Mouse (Mus musculus): ENCODE measurements around the gene Vkorc1l1. TPM values are rescaled to one million over a fixed set of nuclear protein-coding genes. Genes with fewer than 3 reads are reported as not detected.

Vkorc1l1 gene
- total RNA-seq, 2 experiments from 2014 or later: 14.1 to 16.4 TPM

DNA sequence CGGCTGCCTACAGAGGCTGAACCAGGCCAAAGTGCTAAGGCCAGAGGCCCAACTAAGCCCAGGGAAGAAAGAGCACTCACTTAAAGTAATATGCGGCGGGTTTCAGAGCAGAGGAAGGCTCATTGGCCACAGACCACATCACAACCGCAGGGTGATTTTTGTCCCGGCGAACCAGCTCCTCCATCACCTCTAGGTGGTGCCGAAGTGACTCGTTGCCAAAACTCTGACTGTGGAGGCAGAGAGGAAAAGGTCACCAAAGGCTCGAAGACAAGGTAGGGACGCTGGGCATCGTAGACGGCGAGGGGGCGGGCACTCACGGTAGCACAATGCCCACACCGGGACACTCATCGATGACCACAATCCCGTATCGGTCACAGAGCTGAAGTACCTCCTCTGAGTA lies 55.9 kb downstream of the Vkorc1l1 start:
- intact Hi-C loops (cut with DNase I): no loop called here
- DNase-seq (ENCODE audit: low spot score): no peak

DNA sequence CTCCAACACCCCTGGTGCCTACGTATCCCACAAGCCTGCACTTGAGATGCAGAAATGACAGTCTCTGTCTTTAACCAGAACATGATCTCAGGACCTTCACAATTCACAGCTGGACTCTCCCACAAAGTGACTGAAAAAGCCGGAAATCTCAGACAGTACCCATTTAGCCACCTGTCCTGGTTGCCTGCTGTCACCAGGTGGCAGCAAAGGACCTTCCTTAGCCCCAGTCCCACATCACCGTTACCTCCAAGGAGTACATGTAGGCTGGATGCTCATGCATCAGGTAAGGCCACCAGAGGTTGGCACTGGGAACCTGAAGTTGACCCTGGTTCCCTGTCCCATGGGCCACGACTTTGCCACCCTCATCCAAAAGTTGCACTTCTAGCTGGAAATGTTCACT lies 57.3 kb downstream of the Vkorc1l1 start:
- DNase-seq (ENCODE audit: low spot score): no peak
- intact Hi-C loops (cut with DNase I): no loop called here

DNA sequence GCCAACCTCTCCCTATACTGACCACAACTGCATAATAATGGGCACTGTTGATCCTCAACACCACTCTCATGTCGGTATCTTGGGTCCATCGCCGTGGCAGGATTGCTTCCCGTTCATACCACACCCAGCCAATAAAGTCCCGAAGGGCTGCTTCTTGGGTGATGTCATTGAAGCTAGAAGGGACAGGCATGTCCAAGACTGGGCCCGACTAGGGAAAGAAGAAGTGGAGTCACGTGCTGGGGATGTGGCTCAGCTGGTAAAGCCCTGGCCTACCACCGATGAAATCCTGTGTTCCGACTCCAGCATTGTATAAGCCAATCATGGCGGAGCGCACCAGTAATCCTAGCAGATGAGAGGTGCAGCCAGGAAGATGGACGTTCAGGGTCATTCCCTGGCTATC lies 59.0 kb downstream of the Vkorc1l1 start:
- intact Hi-C loops (cut with DNase I): loop anchor here (5.0 kb wide), 1 partner anchor 222 kb away; no protein-coding TSS in a partner anchor
- peak; percentile 26 for DNase-seq (ENCODE audit: low spot score)

DNA sequence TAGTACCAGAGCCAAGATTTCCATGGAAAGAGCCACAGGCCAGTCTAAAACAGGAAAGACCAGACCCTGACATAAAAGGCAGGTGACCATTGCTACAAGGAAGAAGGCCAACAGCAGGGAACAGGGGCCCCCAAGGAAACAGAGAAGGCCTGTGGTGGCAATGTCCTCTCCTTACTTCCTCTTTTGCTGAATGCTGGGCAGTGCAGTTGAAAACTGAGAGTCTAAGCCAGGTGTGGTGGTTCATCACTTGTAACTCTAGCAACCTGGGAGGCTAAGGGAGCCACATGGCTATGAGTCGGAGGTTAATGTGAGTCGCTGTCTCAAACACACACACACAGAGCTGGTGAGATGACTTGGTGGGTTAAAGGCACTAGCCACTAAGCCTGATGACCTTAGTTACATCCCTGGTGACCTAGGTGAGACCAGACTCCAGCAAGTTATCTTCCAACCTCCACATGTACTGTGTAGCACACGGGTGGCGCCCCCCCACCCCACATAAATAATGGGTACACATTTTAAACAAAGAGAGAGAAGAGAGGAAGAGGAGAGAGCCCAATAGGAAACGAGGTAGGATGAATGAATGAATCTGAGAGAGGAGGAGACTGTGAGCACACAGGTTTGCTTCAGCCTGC lies 59.7 kb downstream of the Vkorc1l1 start:
- DNase-seq (ENCODE audit: low spot score): no peak
- intact Hi-C loops (cut with DNase I): loop anchor here (5.0 kb wide), 1 partner anchor 221 kb away; no protein-coding TSS in a partner anchor

DNA sequence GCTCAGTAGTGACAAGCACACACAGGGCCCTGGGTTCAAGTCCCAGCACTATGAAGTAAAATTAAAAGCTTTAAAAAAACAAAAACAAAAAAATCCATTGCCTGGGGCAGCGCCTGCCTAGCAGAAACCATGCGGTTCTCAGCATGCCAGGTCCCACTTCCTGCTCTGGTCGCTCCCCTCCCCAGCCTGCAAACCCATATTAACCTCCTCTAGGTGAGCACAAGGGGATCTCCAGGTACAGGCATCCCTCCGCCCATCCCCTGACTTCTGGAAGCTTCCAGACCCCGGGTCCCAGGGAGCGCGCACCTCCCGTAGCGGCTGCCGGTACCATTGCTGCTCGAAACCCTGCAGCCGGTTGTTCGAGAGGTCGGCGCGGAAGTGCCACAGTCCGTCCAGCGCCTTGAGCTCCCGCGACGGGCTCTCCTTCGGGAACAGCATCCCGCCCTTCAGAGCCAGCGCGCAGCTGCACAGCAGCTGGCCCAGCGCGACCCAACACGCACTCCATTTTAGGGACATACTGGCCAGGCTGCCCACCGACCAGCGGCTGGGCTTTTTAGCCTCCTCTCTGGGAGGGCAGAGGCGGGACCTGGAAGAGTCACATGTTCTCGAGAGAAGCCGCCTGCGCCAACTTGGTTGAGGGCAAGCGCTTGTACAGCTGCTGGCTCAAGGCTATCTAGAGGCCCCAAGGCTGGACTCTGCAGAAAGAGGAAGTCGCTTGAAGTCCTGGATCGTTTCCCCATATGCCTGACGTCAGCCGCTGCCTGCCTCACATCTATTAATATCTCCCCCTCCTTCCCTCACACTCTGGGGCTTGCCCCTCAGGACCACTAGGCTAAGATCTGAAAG lies 60.8 kb downstream of the Vkorc1l1 start, which contains the start of gene Gusb:
Gene Gusb, minus strand, starts transcription at position 749 of the 846 bp plus-strand sequence.
- DNase-seq (ENCODE audit: low spot score): peak; percentile 84
- intact Hi-C loops (cut with DNase I): loop anchor here (5.0 kb wide), 1 partner anchor 220 kb away; no protein-coding TSS in a partner anchor

DNA sequence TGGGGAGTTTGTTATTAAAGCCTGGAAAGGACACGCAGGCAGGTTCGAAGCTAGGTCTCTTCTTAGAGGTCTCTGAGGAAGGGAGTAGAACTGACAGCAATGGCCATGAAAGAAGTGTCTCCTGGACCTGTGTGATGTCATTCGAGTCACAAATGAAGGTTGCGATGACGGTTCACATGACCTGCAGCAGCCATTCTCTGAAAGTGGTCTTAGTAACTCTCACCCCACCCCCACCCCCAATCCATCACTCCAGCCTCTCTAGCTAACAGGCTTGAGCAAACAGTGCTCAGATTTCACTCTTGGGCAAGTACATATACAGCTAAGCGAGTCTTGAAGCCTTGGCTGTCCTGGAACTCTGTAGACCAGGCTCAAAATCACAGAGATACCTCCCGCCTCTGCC lies 61.5 kb downstream of the Vkorc1l1 start:
- no peak for DNase-seq (ENCODE audit: low spot score)
- intact Hi-C loops (cut with DNase I): loop anchor here (5.0 kb wide), 1 partner anchor 219 kb away; no protein-coding TSS in a partner anchor

DNA sequence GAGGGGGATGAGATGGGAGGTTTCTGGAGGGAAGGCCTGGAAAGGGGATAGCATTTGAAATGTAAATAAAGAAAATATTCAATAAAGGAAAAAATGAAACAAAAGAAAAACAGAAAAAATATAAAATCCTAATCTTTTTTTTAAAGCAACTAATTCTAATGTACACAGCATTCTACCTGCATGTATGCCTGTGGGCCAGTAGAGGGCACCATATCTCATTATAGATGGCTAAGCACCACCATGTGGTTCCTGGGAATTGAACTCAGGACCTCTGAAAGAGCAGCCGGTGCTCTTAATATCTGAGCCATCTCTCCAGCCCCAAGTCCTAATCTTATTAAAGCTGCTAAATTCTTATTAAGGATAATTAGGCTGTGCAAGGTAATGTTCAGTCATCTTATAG lies 65.6 kb downstream of the Vkorc1l1 start:
- no peak for DNase-seq (ENCODE audit: low spot score)
- intact Hi-C loops (cut with DNase I): no loop called here

DNA sequence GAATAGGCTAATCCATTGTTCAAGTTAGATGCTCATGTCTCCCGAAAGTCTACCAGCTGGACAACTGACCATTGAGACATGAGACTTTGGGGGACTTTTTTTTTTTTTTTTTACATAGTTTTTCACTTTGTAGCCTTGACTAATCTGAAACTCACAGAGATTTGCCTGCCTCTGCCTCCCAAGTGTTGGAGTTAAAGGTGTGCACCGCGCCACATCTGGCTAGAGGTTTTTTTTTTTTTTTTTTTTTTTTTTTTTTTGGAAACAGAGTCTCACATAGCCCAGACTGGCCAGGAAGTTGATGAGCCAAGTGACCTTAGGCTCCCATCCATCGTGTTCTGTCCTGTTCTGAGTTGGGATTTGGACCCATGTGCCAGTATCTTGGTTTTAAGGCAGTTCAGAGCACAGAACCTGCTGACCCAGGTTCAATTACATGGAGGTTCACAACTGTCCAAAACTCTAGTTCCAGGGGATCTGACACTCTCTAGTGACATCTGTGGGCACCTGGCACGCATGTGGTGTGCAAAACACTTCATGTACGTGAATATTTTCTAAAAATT lies 66.3 kb downstream of the Vkorc1l1 start:
- intact Hi-C loops (cut with DNase I): no loop called here
- no peak for DNase-seq (ENCODE audit: low spot score)

DNA sequence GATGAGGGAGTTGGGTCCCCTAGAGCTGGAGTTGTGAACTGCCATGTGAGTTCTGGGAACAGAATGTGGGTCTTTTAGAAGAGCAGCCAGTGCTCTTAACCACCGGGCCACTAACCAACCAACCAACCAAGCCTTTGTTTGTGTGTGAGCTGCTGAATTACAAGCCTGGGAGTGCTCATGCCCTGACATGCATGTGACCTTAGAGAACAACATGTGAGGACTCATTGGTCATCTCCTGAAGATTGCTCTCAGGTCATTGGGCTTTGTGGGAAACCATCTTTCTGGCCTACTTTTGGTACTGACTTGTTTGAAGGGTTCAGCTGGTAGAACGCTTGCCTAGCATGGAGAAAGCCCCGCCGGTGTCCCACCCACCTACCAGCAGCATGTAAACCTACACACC lies 68.0 kb downstream of the Vkorc1l1 start:
- DNase-seq (ENCODE audit: low spot score): no peak
- intact Hi-C loops (cut with DNase I): no loop called here

DNA sequence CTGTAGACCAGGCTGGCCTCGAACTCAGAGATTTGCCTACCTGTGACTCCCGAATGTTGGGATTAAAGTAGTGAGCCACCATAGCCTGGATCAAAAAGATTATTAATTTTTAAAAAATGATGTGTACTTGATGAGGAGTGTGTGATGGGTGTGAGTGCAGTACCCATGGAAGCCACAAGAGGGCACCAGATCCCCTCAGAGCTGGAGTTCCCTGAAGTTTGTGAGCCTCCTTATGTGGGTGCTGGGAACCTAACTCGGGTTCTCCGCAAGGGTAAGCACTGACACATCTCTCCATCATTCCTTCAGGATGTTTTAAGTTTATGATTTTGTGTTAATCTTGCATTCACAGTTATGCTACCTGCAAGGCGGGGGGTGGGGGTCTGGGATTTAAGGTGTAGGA lies 69.2 kb downstream of the Vkorc1l1 start:
- DNase-seq (ENCODE audit: low spot score): no peak
- intact Hi-C loops (cut with DNase I): no loop called here

DNA sequence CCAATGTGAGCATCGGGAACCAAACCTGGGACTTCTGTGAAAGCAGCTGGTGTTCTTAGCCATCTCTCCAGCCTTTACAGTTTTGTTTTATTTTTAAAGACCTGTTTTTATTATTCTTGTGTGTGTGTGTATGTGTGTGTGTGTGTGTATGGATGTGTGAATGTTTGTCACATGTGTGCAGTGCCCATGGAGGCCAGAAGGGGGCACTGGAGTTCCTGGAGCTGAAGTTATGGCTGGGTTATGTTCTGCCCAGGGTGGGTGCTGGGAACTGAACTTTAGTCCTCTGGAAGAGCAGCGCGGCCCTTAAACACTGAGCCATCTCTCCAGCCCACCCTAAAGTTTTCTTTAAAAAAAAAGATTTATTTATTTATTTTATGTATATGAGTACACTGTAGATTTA lies 73.3 kb downstream of the Vkorc1l1 start:
- DNase-seq (ENCODE audit: low spot score): no peak
- intact Hi-C loops (cut with DNase I): no loop called here

DNA sequence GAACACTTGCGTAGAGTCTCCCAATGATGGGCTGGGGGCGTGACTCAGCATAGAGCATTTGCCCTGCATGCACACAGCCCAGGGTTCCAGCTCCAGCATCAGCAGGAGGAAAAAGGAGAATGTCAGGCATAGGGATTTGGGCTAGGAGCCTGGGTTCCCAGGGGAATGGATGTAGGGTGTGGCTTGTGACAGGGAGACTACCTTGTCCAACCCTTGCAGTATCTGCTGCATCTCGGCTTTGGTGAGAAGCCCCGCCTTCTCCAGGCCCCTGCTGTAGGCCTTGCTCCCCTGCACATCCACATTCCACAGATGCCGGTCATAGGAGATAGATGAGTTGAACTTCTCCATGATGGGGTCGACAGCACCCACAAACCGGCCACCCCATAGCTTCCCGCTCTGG lies 77.7 kb downstream of the Vkorc1l1 start:
- DNase-seq (ENCODE audit: low spot score): no peak
- intact Hi-C loops (cut with DNase I): no loop called here

DNA sequence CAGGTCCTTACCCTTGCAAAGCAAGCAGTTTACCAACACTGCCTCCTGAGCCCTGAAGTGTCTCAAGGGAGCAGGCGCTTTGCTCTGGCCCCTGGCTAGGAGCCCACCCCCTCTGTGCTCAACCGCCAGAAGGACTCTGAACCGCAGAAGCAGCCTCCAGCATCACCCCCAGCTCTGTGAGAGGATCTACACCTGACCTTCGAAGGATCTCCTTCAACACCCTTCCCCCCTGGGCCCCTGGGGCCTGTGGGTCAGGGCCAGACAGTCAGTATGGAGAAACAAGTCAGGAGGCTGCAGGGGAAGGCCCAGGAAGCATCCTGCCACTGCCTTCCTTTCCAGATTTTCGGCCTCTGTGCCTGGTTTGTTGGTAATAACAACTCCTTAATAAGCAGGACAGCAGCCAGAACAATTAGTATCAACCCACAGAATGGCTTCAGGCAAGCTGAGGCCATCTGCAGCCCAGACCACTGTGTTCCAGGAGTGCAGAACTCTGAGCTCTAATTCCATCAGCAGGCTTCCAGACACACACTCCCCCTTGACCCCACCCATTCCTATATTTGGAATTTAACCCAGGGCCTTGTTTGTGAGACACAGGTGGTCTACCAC lies 79.7 kb downstream of the Vkorc1l1 start:
- intact Hi-C loops (cut with DNase I): loop anchor here (5.0 kb wide), 1 partner anchor 121 kb away; the partner anchor contains the start of gene Kctd7
- no peak for DNase-seq (ENCODE audit: low spot score)

DNA sequence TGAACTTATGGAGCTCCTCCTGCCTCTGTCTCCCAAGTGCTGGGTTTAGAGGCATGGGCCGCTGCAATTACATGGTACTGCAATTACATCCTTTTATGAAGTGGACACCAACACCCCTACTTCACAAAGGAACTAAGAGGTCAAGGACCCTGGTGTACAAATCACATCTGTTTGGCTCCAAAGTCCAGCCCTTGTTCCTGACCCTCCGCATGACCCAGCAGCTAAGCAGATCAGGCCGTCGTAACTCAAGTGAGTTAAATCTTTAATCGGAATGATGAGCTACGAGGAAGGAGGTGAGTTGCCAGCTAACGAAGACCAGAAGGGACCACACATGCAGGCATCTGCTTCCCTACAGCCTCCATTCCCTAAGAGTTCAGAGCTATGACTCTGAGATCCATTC lies 80.6 kb downstream of the Vkorc1l1 start:
- intact Hi-C loops (cut with DNase I): loop anchor here (2.0 to 5.0 kb wide), 2 partner anchors 18 to 120 kb away; partner anchors contain the start of gene Kctd7

DNA sequence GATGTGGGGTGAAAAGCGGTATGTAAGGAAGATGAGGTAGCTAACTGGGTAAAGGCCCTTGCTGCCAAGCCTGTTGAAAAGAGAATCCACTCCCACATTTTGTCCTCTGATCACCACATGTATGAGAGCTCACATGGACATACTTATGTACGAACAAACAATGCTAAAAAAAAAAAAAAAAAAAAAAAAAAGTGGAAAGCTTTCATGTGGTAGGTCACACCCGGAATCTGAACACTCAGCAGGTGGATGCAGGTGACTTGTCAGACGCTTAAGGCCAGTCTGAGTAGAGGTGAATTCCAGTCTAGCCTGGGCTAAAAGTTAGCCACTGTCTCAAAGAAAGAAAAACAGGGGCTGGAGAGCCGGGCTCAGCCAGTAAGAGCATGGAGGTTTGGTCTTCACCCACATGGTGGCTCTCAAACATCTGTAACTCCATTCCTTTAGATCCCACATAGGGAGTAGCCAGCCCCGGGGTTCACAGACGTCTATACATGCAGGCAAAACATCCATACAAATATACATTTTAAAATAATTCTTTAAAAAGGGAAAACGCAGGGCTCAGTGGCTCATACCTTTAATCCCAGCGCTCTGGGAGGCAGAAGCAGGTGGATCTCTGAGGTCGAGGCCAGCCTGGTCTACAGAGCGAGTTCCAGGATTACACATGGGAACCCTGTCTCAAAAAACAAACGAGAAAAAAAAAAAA lies 81.4 kb downstream of the Vkorc1l1 start:
- DNase-seq (ENCODE audit: low spot score): no peak
- intact Hi-C loops (cut with DNase I): loop anchor here (2.0 to 5.0 kb wide), 2 partner anchors 18 to 119 kb away; partner anchors contain the start of gene Kctd7

More for the DNA sequence above, 80.6 kb downstream of the Vkorc1l1 start:
- DNase-seq (ENCODE audit: low spot score): no peak

DNA sequence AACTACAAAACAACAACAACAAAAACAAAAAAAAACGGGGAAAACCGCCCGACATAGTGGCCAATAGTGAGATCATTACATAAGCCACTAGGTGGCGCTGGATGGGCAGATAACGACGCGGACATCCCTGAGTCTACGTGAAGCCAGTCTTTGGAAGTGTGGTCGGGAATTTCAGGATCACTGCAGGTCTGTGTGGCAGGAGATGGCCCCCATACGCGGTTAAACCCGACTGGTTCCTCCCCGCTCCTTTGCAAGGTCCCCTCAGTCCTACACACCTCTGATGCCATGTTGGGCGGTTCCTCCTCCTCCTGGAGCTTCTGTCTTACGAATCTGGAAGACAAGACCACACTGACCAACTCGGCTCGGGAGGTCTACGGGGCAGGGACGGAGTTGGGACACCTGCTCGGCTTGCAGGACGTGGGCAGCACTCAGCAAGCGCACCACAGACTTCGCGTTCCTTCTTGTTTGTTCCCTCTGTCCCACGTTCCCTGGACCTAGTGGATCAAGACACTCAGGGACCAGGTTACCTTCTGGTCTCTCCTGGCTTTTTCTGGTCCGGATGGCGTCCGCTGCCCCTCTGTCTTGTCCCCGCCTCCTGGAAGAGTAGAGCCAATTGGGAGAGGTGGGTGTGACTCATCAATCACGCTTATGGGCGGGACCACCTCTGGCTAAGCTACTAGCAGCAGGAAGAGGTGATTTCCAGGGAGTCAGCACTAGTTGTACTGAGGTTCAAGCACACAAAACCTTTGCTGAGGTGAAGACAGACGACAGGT lies 82.2 kb downstream of the Vkorc1l1 start:
- intact Hi-C loops (cut with DNase I): loop anchor here (2.0 to 5.0 kb wide), 2 partner anchors 19 to 118 kb away; partner anchors contain the start of gene Kctd7
- peak; percentile 83 for DNase-seq (ENCODE audit: low spot score)

DNA sequence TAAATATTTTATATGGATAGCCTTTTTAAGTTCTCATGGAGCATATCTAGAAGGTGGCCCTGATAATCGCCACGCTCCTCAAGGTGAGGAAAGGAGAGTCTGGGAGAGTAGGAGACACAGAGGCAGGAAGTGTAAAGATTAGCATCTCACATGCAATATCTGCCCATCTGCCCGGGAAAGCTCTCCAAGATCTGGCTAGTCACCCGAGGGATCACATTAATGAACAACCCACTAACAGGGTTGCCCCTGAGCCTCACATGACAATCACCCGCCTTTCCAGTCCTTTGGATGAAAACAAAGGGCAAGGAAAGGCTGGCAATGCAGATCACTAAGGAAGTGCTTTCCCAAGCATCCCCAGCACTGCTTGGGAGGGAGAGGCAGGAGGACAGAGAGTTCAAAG lies 85.4 kb downstream of the Vkorc1l1 start:
- DNase-seq (ENCODE audit: low spot score): no peak
- intact Hi-C loops (cut with DNase I): no loop called here

DNA sequence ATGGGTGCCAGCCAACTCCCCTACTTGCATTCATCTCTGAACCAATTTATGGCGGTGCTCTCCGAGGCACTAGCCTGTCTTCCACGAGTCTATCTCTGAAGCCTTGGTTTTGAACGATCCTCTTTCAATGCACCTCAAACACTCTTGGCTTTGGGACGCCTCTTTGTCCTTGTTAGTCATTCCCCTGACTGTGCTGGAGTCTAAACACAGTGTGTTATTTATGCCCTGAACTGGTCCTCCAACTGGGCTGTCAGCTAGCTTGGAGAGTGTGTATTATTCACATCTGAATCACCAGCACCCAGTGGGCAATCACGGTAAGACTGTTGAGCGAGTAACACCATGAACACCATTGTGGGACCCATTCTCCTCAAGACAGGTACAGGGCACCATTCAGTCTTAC lies 85.9 kb downstream of the Vkorc1l1 start:
- intact Hi-C loops (cut with DNase I): no loop called here
- DNase-seq (ENCODE audit: low spot score): no peak
